Mouse (Mus musculus) adrenal gland, adult 18-20 months (tissue): ENCODE measurements at regions not wholly inside any gene's neighbourhood (a gene's known extent, or its start where the extent isn't known, plus 50 kb on each side); places are given as distances from the start of the nearest gene placed in this dataset.
"Not testable (repeated sequence)": the region's sequence is repeated elsewhere in the genome, so short reads cannot be mapped to it uniquely, and the experiment has no call there.

ENCODE experiments used
- DNase-seq, 2 experiments: peaks; one replicate each; pipeline ENCODE4 v3.0.0; 2021 to 2022; ENCODE audit warnings: low spot score in 2 of 2

GRCm38 (mm10) chr13:26457487-26458253, 312.3 kb downstream of the Hdgfl1 start:
- DNase-seq: no peak

- no peak for DNase-seq
These were observed 343.3 kb downstream of the Hdgfl1 start for GRCm38 (mm10) chr13:26426639-26427038.

- DNase-seq: no peak
These were observed 345.5 kb downstream of the Hdgfl1 start for GRCm38 (mm10) chr13:26424513-26424912.

GRCm38 (mm10) chr13:26405757-26406156, 364.2 kb downstream of the Hdgfl1 start:
- no peak for DNase-seq

- DNase-seq: no peak
These were observed 365.3 kb downstream of the Hdgfl1 start for GRCm38 (mm10) chr13:26404707-26405106.

GRCm38 (mm10) chr13:26387861-26388621, 381.9 kb downstream of the Hdgfl1 start:
- no peak for DNase-seq

GRCm38 (mm10) chr13:26382631-26383030, 387.3 kb downstream of the Hdgfl1 start:
- DNase-seq: no peak

GRCm38 (mm10) chr13:26382154-26382553, 387.8 kb downstream of the Hdgfl1 start:
- DNase-seq: no peak

- DNase-seq: no peak
These were observed 394.4 kb downstream of the Hdgfl1 start for GRCm38 (mm10) chr13:26375546-26375945.

- not testable (repeated sequence) for DNase-seq
These were observed 404.1 kb downstream of the Hdgfl1 start for GRCm38 (mm10) chr13:26365911-26366310.

GRCm38 (mm10) chr13:26356341-26356740, 413.6 kb downstream of the Hdgfl1 start:
- no peak for DNase-seq

GRCm38 (mm10) chr13:26354421-26354820, 415.5 kb downstream of the Hdgfl1 start:
- no peak for DNase-seq

- no peak for DNase-seq
These were observed 419.5 kb downstream of the Hdgfl1 start for GRCm38 (mm10) chr13:26350510-26350909.

GRCm38 (mm10) chr13:26338795-26339194, 431.2 kb downstream of the Hdgfl1 start:
- DNase-seq: no peak

GRCm38 (mm10) chr13:26325066-26325465, 444.9 kb downstream of the Hdgfl1 start:
- DNase-seq: no peak

- no peak for DNase-seq
These were observed 445.3 kb downstream of the Hdgfl1 start for GRCm38 (mm10) chr13:26324633-26325032.

GRCm38 (mm10) chr13:26318557-26318956, 451.4 kb downstream of the Hdgfl1 start:
- no peak for DNase-seq

- no peak for DNase-seq
These were observed 457.5 kb downstream of the Hdgfl1 start for GRCm38 (mm10) chr13:26312246-26313010.

- DNase-seq: no peak
These were observed 485.9 kb downstream of the Hdgfl1 start for GRCm38 (mm10) chr13:26284073-26284444.

GRCm38 (mm10) chr13:26283397-26284072, 486.4 kb downstream of the Hdgfl1 start:
- DNase-seq: no peak

- DNase-seq: no peak
These were observed 487.7 kb downstream of the Hdgfl1 start for GRCm38 (mm10) chr13:26282291-26282690.
